Mouse (Mus musculus): ENCODE data around the gene Zfp52. TPM values are rescaled to one million over a fixed set of nuclear protein-coding genes. Genes with fewer than 3 reads are reported as not detected.
A peak's percentile ranks its signal among the peaks of the same experiment; 100 is the strongest.

The Zfp52 gene
- 1 to 10 TPM; 5.4 to 7.1 (median 6.2) TPM for total RNA-seq (2022)

GRCm38 (mm10) chr17:21535096-21536001, at the start of gene Zfp52:
Gene Zfp52 (plus strand): TSS chr17:21535539.
- DNase-seq (ENCODE audit: low spot score) = peak; percentile 75

GRCm38 (mm10) chr17:21488760-21489499, 46.4 kb upstream of the Zfp52 start, which contains the start of gene Zfp53:
Gene Zfp53 (plus strand): TSS chr17:21488998.
- DNase-seq (ENCODE audit: low spot score) = peak; percentile 93

DNA sequence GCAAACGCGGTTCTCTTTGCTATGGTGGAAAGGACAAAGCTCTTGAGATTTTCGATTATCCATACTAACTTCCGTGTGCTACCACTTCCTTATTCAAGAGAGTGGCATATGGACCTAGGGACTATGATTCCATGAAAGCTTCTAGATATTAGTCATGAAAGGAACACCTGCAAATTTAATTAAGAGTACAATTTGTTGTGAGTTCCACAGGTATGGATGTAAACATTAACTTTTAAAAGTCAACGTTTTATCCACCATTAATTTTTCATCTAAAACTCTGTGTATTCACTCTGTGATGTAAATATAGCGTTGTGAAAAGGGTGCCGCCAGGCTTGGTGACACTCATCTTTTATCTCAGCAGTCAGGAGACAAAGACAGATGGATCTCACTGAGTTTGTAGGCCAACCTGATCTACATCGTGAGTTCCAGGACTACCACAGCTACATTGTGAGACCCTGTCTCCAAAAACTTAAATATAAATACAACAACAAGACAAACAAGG, 45.8 kb upstream of the Zfp52 start:
- DNase-seq (ENCODE audit: low spot score) = no peak

DNA sequence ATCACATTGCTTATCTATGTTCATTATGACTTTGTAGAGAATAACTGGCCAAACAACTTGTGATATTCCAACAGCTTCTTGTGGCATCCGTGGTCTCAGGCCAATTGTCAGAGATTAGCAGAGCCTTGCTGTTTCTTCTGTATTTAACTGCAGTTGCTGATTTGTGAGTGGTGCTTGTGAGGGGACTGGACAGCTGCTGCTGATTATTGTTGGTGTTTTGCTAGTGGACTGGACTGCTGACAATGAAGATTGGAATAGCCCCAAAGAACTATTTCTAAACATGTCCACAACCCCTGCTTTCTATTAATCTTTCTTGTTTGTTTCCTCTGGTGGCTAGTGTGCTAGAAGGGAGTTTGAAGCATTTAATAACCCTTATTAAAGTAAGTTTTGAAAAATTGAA, 34.0 kb upstream of the Zfp52 start:
- no peak for DNase-seq (ENCODE audit: low spot score)

GRCm38 (mm10) chr17:21504524-21504923, 30.8 kb upstream of the Zfp52 start:
- no peak for DNase-seq (ENCODE audit: low spot score)

GRCm38 (mm10) chr17:21506258-21506657, 29.1 kb upstream of the Zfp52 start:
- no peak for DNase-seq (ENCODE audit: low spot score)

DNA sequence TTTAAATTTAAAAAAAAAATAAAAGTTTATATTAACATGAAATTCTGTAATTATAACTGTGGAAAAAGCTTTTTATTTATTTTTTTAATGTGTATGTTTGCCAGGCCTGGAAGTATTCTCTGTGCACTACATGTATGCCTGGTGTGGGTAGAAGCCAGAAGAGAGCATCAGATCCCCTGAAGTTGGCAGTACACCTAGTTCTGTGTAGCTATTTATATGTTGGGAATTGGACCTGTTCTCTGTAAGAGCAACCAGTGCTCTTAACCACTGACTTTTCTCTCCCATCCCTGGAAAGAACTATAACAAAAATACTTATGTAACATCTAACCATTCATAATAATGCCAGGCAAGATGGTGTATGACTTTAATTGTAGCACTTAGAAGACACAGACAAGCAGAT, 25.6 kb upstream of the Zfp52 start:
- peak; percentile 61 for DNase-seq (ENCODE audit: low spot score)

- peak; percentile 81 for DNase-seq (ENCODE audit: low spot score)
Measured at GRCm38 (mm10) chr17:21515403-21516105, 19.8 kb upstream of the Zfp52 start.

GRCm38 (mm10) chr17:21516201-21517129, 18.9 kb upstream of the Zfp52 start:
- peak; percentile 80 for DNase-seq (ENCODE audit: low spot score)

DNA sequence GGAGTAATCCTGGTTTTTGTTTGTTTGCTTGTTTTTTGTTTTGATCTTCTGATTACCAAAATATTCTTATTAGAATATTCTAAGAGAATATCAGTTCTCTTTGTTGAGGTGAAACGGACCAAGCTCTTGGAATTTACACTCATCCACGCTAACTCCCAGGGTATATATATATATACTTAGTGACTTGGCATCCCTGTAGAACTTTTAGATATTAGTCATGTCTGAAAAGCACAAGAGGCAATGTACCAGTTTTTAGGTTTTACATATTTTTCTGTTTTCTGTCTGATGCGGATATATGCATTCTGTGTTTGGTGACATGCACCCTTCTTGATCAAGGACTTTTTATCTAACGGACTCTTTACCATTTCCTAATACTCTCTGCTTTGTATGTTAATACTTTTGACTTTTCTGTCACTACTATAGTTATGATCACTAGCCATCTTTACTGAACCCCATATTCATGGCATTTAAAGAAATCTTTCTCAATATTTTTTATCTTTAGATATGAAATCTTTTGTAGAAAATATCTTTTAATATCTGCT, 18.1 kb upstream of the Zfp52 start:
- no peak for DNase-seq (ENCODE audit: low spot score)

DNA sequence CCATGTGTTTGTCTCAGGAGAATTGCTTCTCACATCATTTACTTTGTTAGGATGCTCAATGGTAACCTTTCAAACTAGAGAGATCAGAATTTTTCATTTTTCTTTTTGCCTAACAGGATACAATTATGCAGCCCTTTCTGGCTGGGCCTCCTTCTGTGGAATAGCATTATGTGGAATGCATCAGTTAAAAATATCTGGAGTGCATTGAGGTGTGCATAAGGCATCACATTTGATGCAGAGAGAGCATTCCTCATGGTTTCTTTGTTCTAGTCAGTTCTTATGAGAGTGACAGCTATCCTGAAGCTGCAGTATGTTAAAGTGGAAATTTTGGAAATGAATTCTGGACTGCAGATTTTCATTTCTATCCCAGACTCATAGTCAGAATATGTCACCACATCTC, 9.1 kb upstream of the Zfp52 start:
- no peak for DNase-seq (ENCODE audit: low spot score)

DNA sequence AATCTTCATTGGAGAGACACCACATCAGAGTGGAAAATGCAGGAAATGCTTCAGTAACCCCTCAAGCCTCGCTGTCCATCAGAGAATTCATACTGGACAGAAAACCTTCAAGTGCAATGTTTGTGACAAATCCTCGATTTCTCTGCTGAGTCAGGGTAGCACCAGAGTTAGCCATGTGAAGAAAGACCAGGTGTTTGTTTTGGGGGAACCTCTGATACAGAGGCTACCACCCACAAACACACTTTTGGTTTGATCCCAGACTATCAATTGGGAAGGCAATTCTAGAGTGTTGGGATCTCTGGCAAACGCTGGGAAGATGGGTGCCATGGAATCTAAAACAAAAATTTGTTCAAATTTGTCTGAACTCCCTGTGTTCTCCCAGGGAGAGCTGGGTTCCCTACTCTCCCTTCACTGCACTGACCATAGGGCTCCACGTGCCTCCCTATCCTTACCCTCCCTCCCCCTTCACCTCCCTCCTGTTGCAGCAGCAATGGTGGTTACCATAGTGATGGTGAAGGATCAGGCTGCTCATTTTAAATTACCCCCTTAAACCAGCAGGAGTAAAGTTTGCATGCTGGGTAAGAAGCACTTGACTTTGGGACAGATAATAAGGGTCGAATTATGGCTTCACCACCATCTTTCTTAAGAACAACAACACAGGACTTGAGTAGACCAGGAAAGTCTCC, 4.6 kb upstream of the Zfp52 start:
- DNase-seq (ENCODE audit: low spot score) = no peak

DNA sequence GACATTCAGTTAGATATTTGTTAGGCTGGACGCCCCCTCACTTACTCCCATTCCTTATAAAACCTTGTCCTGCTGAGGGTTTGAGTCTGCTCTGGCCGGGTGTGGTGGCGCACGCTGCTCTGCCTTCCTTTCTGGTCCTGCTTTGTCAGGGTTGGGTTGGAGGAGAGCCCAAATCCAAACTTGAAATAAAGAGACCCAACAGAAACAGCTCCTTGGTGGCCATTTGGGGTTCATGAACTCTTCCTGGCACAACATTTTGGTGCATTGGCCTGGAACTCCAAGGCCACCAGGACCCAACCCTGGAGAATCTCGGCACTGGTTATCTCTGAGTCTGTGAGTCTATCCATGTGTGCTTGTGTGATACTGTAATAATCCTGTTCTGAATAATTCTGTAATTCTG, 3.7 kb upstream of the Zfp52 start:
- peak; percentile 46 for DNase-seq (ENCODE audit: low spot score)

GRCm38 (mm10) chr17:21532101-21532951, 3.0 kb upstream of the Zfp52 start:
- DNase-seq (ENCODE audit: low spot score) = peak; percentile 88

GRCm38 (mm10) chr17:21533961-21534360, 1.4 kb upstream of the Zfp52 start:
- no peak for DNase-seq (ENCODE audit: low spot score)

DNA sequence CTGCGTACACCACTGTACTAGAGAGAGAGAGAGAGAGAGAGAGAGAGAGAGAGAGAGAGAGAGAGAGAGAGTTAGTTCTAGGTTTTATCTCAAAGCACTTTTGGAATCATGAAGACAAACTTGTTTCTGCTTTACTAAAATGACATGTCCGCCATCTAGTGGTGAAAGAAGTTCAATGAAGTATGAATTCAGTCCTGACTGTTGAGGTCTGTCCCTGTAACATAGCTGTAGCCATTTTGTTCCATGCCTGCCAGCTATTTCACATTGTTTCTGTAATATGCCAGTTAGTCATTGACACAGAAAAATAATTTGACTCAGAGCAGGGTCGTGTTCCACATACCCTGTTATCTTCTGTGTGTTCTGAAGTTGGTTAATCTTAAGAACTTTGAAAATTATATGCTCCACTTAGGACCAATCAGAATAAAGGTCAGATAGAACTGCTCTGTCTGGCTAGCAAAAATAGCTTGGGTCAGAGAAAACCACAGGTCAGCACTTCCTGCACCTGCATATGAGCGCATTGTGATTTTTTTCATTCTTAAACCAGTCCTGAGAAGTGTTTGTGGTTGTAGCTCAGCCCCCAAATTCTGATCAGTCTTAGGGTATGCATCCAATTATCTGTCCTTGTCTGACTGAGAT, 761 bp upstream of the Zfp52 start:
- peak; percentile 92 for DNase-seq (ENCODE audit: low spot score)

GRCm38 (mm10) chr17:21536096-21536495, 757 bp downstream of the Zfp52 start:
- no peak for DNase-seq (ENCODE audit: low spot score)

- DNase-seq (ENCODE audit: low spot score) = no peak
Measured at GRCm38 (mm10) chr17:21536676-21537075, 1.3 kb downstream of the Zfp52 start.
